ENCODE assay signal across 15 mouse cellular contexts in the genomic region with DNA sequence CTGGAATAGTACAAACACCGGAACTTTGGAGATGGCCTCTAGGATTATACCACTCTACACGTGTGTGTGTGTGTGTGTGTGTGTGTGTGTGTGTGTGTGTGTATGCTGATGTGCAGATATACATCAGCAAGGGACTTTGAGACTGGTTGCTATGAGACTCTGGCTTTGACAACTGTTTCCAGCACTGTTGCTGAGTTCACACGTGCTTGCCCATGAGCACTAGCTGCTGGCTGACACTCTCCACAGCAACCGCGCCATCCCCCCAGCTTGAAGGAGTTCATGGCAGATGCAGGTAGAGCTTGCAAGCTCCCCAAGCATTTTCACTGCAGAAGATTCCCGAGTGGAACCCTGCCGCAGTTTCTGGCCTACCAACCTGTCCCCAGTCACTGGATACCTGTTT. TPM values are rescaled to one million over a fixed set of nuclear protein-coding genes. Genes with fewer than 3 reads are reported as not detected.
"Had no signal": no experiment of that assay in that cellular context is flagged by ENCODE, and none has a peak within 500 bp of the region (broad histone marks: within the 10 kb centered on the region; RNA-seq: fewer than 3 reads in every experiment).

No protein-coding gene starts in this region.

- DNase-seq: kidney, adult 2 months; kidney, postnatal 14 days; lung, postnatal 14 days; right cerebral cortex, postnatal 25 days; spleen, adult 18-20 months; thymus, postnatal 4 days had no signal

- H3K27ac ChIP-seq: kidney, embryonic 15.5 days; left cerebral cortex, adult 2 months; limb, embryonic 10.5 days; liver, embryonic 12.5 days; lung, embryonic 15.5 days; macrophage; midbrain, embryonic 12.5 days had no signal

- H3K36me3 ChIP-seq: kidney, embryonic 15.5 days; limb, embryonic 10.5 days; liver, embryonic 12.5 days; lung, embryonic 15.5 days; midbrain, embryonic 12.5 days had no signal

- H3K9ac ChIP-seq: kidney, embryonic 15.5 days; liver, embryonic 12.5 days; lung, embryonic 15.5 days; midbrain, embryonic 12.5 days had no signal

- H3K27me3 ChIP-seq: lung, embryonic 15.5 days; midbrain, embryonic 12.5 days had no signal

- H3K9me3 ChIP-seq: kidney, embryonic 15.5 days; limb, embryonic 10.5 days; liver, embryonic 12.5 days; lung, embryonic 15.5 days; megakaryocyte, embryonic 14.5 days; midbrain, embryonic 12.5 days had no signal

- H3K4me2 ChIP-seq: kidney, embryonic 15.5 days; liver, embryonic 12.5 days; lung, embryonic 15.5 days; midbrain, embryonic 12.5 days had no signal

- ATAC-seq: inflammation-experienced regulatory T-cells, adult 6 months; liver, embryonic 12.5 days had no signal

- H3K4me1 ChIP-seq: limb, embryonic 10.5 days had no signal

- H3K4me3 ChIP-seq: kidney, embryonic 15.5 days; left cerebral cortex, adult 2 months; limb, embryonic 10.5 days; liver, embryonic 12.5 days; lung, embryonic 15.5 days; megakaryocyte, embryonic 14.5 days; midbrain, embryonic 12.5 days had no signal

RNA-seq across cellular contexts. Expression of a gene that starts 48.3 kb away (rescaled TPM):
- polyA plus RNA-seq: inflammation-experienced regulatory T-cells, adult 6 months had no signal
